Mouse (Mus musculus) hindbrain, postnatal 0 days (tissue): Measurements from ENCODE around the gene Ank. TPM values are rescaled to one million over a fixed set of nuclear protein-coding genes. Genes with fewer than 3 reads are reported as not detected.

Source experiments
- ATAC-seq: fragments of 200-750 bp; cut with Nextera tagmentation; 2 replicates; pipeline ENCODE4 v1.8.0; 2017; ENCODE audit warnings: mild to moderate bottlenecking, moderate TSS enrichment, moderate library complexity
- DNase-seq: peaks from one replicate; pipeline ENCODE4 v3.0.0-alpha.2; 2015; ENCODE audit warnings: low spot score
- H3K27ac ChIP-seq: fragments of 300-500 bp; sonication (generic); 2 replicates; pipeline ENCODE4 v1.5.1; 2014; ENCODE audit warnings: mild to moderate bottlenecking
- H3K27me3 ChIP-seq: fragments of 300-500 bp; sonication (generic); 2 replicates; pipeline ENCODE4 v1.6.1; 2014; ENCODE audit warnings: low read length, mixed read lengths; ENCODE audit not compliant: insufficient read depth
- H3K36me3 ChIP-seq: fragments of 300-500 bp; sonication (generic); 2 replicates; pipeline ENCODE4 v1.6.1; 2014; ENCODE audit warnings: low read length, mixed read lengths; ENCODE audit not compliant: insufficient read depth
- H3K4me1 ChIP-seq: fragments of 300-500 bp; sonication (generic); 2 replicates; pipeline ENCODE4 v1.6.1; 2014; ENCODE audit warnings: antibody characterized with exemption, low read length, mixed read lengths; ENCODE audit not compliant: insufficient read depth
- H3K4me2 ChIP-seq: fragments of 300-500 bp; sonication (generic); 2 replicates; pipeline ENCODE4 v1.6.1; 2014; ENCODE audit warnings: low read depth, mild to moderate bottlenecking, low read length, moderate library complexity, mixed read lengths
- H3K4me3 ChIP-seq: fragments of 300-500 bp; sonication (generic); 2 replicates; pipeline ENCODE4 v1.5.1; 2014; ENCODE audit warnings: low read length
- H3K9ac ChIP-seq: fragments of 300-500 bp; sonication (generic); replicated peaks from 2 replicates; pipeline ENCODE4 v1.6.1; 2014; ENCODE audit warnings: mild to moderate bottlenecking, low read length, moderate library complexity, mixed read lengths
- H3K9me3 ChIP-seq: fragments of 300-500 bp; sonication (generic); 2 replicates; pipeline ENCODE4 v1.6.1; 2016; ENCODE audit warnings: low read length, mixed read lengths
- CTCF ChIP-seq: IDR thresholded peaks from 2 replicates; pipeline ENCODE4 v1.5.1; 2016; ENCODE audit warnings: antibody characterized with exemption, control low read depth, low read depth
- WGBS: fragments of 180-500 bp; shearing (Covaris S2); extraction: QIAGEN DNeasy Blood & Tissue Kit; methylation state at CpG from one replicate; pipeline ENCODE4 v1.1.7; 2014; 5-methylcytosine and 5-hydroxymethylcytosine counted together
- polyA plus RNA-seq: library from polyadenylated mRNA; unstranded; fragments of >200 nt; fragmentation: Nextera tagmentation; extraction: Ambion mirVana; gene quantifications from 2 replicates; pipeline ENCODE4 v1.2.1, GENCODE M21; 2015
- total RNA-seq: library from RNA; depleted of rRNA; stranded (reverse); fragments of >200 nt; gene quantifications from 2 replicates; pipeline ENCODE4 v1.2.3, GENCODE M21; 2014

Ank gene
- total and polyA plus RNA-seq, 2 experiments from 2014 or later, result 18.1 to 31.1 TPM

- TF ChIP-seq CTCF, result no peak
- H3K4me1 ChIP-seq, result no peaks in the 10 kb centered on the region
- peaks cover 14% of the 10 kb centered on the region; the same call in 1 of the 2 replicates for H3K36me3 ChIP-seq
- H3K9me3 ChIP-seq, result no peaks in the 10 kb centered on the region
- no peak overlapping the region for H3K4me3 ChIP-seq
- H3K27me3 ChIP-seq, result no peaks in the 10 kb centered on the region
- H3K9ac ChIP-seq, result no peak overlapping the region; the same call in 1 of the 2 replicates
- H3K4me2 ChIP-seq, result no peak overlapping the region
- 88% methylated on average over 6 of the region's 6 CpGs for WGBS
- ATAC-seq, result no peak
- no peak overlapping the region for H3K27ac ChIP-seq
- DNase-seq, result no peak
Measured at GRCm38 (mm10) chr15:27618778-27619533, 152.5 kb downstream of the Ank start.

GRCm38 (mm10) chr15:27619683-27620082 lies 153.2 kb downstream of the Ank start:
- H3K9ac ChIP-seq, result no peak overlapping the region; the same call in 1 of the 2 replicates
- TF ChIP-seq CTCF, result no peak
- no peaks in the 10 kb centered on the region for H3K27me3 ChIP-seq
- H3K4me2 ChIP-seq, result no peak overlapping the region
- no peaks in the 10 kb centered on the region for H3K4me1 ChIP-seq
- no peak for DNase-seq
- no peak overlapping the region for H3K27ac ChIP-seq
- peaks cover 7% of the 10 kb centered on the region; the same call in 1 of the 2 replicates for H3K36me3 ChIP-seq
- 83% methylated on average over 3 of the region's 3 CpGs for WGBS
- H3K9me3 ChIP-seq, result no peaks in the 10 kb centered on the region
- no peak overlapping the region for H3K4me3 ChIP-seq
- ATAC-seq, result no peak

GRCm38 (mm10) chr15:27620475-27621185 lies 154.2 kb downstream of the Ank start:
- Histone ChIP-seq H3K4me2 (no peak overlapping the region), H3K9ac (no peak overlapping the region), H3K4me1 (no peaks in the 10 kb centered on the region), H3K36me3 (peaks cover 7% of the 10 kb centered on the region; the same call in 1 of the 2 replicates), H3K9me3 (no peaks in the 10 kb centered on the region), H3K4me3 (no peak overlapping the region), H3K27ac (no peak overlapping the region), H3K27me3 (no peaks in the 10 kb centered on the region)
- no peak for TF ChIP-seq CTCF
- DNase-seq, result no peak
- 80% methylated on average over 6 of the region's 6 CpGs for WGBS
- ATAC-seq, result no peak

- Histone ChIP-seq H3K4me1 (no peaks in the 10 kb centered on the region), H3K9ac (no peak overlapping the region), H3K27me3 (no peaks in the 10 kb centered on the region), H3K4me2 (no peak overlapping the region), H3K9me3 (no peaks in the 10 kb centered on the region), H3K36me3 (peaks cover 13% of the 10 kb centered on the region; the same call in 1 of the 2 replicates), H3K4me3 (no peak overlapping the region), H3K27ac (no peak overlapping the region)
- TF ChIP-seq CTCF, result no peak
- 85% methylated on average over 6 of the region's 6 CpGs for WGBS
- ATAC-seq, result no peak
- no peak for DNase-seq
Measured at GRCm38 (mm10) chr15:27623286-27623685, 156.8 kb downstream of the Ank start.

- Histone ChIP-seq H3K27me3 (no peaks in the 10 kb centered on the region), H3K9ac (no peak overlapping the region), H3K27ac (no peak overlapping the region), H3K4me3 (no peak overlapping the region), H3K36me3 (peaks cover 6% of the 10 kb centered on the region; the same call in 1 of the 2 replicates), H3K4me2 (no peak overlapping the region), H3K4me1 (peaks cover 13% of the 10 kb centered on the region; the same call in 1 of the 2 replicates), H3K9me3 (no peaks in the 10 kb centered on the region)
- WGBS, result 84% methylated on average over 13 of the region's 13 CpGs
- no peak for TF ChIP-seq CTCF
- DNase-seq (no peak), ATAC-seq (no peak)
Measured at GRCm38 (mm10) chr15:27625014-27625889, 158.8 kb downstream of the Ank start.

GRCm38 (mm10) chr15:27625890-27626255 lies 159.4 kb downstream of the Ank start:
- Histone ChIP-seq H3K9ac (no peak overlapping the region), H3K27me3 (no peaks in the 10 kb centered on the region), H3K27ac (no peak overlapping the region), H3K4me2 (no peak overlapping the region), H3K4me1 (peaks cover 13% of the 10 kb centered on the region; the same call in 1 of the 2 replicates), H3K36me3 (peaks cover 6% of the 10 kb centered on the region; the same call in 1 of the 2 replicates), H3K9me3 (no peaks in the 10 kb centered on the region), H3K4me3 (no peak overlapping the region)
- 83% methylated on average over 10 of the region's 10 CpGs for WGBS
- ATAC-seq, result no peak
- no peak for DNase-seq
- no peak for TF ChIP-seq CTCF
